Mouse (Mus musculus) adrenal gland, adult (tissue): ENCODE results near the gene Ppp2r5b.

Source experiments
- DNase-seq, 2 experiments: peaks; one replicate each; pipeline ENCODE4 v3.0.0; 2022 to 2023; ENCODE audit warnings: low spot score in 1 of 2; ENCODE audit not compliant: inconsistent age in 2 of 2

Gene Ppp2r5b

DNA sequence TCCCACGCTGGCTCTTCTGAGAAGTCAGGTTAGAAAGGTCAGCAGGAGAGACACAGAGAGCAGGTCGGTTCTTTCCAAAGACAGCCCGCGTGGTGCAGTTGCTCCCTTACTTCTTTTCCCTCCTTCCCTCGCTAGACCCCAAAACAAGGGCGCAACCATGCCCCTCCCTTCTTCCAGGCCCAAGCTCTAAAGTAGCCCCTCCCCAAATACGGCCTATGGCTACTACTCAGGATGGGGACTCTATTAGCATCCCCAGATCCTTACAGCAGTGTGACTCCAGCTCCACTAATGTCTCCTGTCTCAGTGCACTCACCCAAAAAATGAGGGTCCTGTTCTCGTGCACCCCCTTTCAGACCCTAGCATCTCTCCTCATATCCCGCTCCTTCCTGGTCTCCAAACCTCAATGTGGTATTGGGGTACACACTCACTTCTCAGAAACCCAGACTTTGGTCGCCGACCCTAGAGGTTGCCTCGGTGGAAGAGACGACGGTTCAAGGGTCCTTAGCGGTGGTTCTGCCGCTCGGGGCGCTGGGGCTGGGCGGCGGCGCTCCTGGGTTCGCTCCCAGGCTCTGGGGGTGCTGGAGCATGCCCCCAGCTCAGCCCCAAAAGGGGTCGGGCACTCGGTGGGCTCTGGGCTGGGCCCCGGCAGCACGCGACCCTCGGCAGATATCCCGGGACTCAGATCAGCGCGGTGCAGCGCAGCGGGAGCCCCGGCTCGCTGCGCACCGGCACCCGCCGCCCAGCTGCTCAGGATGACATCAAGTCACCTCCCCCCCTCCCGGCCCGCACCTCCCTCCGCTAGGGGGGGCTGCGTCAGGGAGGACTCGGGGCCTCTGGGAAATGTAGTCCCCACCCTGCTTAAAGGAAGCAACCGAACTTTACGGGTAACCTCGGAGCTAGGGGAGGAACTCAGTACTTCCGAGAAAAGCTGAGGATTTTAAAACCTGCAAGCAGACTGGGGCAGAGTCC lies at the start of gene Ppp2r5b:
Gene Ppp2r5b, minus strand, starts transcription at position 789 of the 969 bp plus-strand sequence.
- DNase-seq = peak; percentile 97 to 99

- DNase-seq = no peak
Observed at GRCm38 (mm10) chr19:6285226-6285625, 49.6 kb upstream of the Ppp2r5b start.

DNA sequence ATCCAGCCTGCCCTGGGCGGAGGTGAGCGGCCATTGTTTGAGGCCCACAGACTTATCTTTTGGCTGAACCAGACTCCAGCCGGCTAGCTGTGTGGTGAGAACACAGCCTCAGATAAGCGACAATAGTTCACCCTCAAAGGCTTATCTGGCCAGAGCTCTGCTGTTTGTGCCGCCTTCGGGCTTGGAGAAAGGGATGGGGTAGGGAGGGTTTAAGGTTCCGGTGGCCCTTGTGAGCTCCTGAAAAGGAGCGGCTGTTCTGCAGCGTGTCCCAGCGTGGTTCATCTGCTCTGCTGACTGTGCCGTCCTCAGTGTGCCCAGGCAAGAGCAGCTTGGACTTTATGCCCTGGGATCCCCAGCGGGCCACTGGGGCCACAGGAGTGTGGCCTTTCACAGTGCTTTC lies 48.8 kb upstream of the Ppp2r5b start:
- no peak for DNase-seq

DNA sequence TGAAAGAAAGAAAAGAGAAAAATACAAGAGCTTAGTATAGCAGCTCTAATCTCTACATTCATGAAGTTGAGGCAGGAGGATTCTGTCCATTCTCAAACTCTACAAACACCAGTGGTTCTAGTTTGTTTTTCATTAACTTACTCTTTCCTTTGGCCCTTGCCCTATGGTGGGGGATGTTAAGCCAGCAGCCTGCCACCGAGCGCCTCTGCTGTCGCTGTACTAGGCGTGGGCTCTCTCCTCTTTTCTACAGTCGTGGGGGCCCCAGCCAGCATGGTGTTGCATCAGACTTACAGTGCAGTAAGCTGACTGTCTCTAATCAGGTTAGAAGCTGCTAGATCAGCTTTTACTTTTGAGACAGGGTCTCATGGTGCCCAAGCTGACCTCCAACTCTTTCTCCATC lies 47.3 kb upstream of the Ppp2r5b start:
- no peak for DNase-seq

- DNase-seq = no peak
Observed at GRCm38 (mm10) chr19:6281122-6282020, 45.7 kb upstream of the Ppp2r5b start.

DNA sequence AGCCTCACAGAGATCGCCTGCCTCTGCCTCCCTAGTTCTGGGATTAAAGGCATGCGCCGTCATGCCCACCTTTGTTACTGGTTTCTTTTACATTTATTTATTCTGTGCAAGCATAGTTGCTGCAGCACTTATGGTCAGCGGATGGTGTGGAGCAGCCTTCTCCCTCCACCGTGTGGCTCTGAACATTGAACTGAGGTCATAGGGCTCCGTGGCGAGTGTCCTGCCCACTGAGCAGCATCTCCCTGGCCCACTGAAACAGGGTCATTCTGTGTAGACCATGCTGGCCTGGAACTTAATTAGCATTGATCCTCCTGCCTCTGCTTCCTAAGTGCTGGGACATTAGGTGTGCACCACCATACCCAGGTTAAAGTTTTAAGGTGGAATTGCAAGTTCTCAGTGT lies 44.9 kb upstream of the Ppp2r5b start:
- no peak for DNase-seq

- DNase-seq = peak in 1 of 2 experiments; percentile 56
Observed at GRCm38 (mm10) chr19:6279481-6280144, 43.9 kb upstream of the Ppp2r5b start.

DNA sequence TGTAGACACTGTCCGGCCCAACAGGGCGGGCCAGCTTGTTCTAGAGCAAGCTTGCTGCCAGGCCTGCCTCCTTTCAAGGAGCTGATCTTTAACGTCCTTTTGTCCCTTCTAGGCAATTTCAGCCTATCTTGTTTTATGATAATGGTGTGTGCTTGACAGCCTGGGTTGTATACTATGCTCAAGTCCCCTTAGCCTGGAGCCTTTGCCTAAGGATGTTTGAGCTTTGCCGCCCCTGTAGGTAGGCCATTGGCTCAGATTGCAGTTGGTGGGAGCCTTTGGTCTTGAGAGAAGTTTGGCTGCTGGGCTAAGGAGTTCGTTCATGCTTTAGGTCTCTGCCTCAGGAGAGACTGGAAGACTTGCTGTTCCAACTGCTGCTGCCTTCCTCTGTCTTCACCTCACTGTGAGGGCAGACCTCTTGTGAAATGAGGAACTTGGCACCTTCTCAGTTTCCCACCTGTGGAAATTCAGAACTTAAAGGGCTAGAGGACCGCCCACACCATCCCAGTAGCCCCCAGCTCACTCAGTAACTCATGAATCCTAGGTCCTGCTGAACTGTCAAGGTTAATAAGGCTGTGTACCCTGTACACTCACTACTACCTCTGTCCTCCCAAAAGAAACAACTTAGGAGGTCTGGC lies 42.9 kb upstream of the Ppp2r5b start:
- DNase-seq = no peak

GRCm38 (mm10) chr19:6277661-6278438 lies 42.2 kb upstream of the Ppp2r5b start:
- peak; percentile 90 to 94 for DNase-seq

GRCm38 (mm10) chr19:6276426-6277421 lies 41.1 kb upstream of the Ppp2r5b start, which contains the start of gene Ehd1:
Gene Ehd1, plus strand, starts transcription at chr19:6276725.
- DNase-seq = peak; percentile 99

DNA sequence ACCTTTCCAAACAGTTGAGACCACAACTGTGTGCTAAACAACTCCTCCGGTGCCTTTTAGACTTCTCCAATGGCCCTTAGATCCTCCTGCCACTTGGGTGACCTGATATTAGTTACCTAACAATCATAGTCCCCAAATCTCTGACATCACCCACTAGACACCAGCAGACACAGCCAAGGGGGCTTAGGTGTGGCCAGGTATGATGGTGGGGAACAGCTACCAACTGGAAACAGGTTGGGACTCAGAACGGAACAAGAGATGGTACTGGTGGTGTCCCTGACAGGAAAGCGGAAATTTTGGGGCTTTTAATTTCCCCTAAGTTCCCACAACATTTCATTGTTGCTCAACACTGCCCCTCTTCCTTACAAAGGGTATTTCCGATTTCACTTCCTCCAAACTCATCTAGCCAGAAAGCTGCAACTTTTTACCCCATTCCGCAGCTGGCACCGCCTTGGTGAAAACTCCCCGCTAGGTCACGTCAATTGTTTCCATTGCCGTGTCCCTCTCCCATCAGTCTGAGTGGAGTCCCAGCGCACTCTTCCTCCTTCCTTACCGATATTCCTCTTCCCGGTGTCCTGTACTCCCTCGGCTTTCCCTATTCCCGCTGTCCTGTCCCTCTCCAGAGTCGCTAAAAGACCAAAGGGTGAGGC lies 40.2 kb upstream of the Ppp2r5b start:
- no peak for DNase-seq

- peak in 1 of 2 experiments; percentile 57 for DNase-seq
Observed at GRCm38 (mm10) chr19:6273998-6274608, 38.4 kb upstream of the Ppp2r5b start.

- DNase-seq = peak in 1 of 2 experiments; percentile 48
Observed at GRCm38 (mm10) chr19:6273592-6273991, 37.9 kb upstream of the Ppp2r5b start.

DNA sequence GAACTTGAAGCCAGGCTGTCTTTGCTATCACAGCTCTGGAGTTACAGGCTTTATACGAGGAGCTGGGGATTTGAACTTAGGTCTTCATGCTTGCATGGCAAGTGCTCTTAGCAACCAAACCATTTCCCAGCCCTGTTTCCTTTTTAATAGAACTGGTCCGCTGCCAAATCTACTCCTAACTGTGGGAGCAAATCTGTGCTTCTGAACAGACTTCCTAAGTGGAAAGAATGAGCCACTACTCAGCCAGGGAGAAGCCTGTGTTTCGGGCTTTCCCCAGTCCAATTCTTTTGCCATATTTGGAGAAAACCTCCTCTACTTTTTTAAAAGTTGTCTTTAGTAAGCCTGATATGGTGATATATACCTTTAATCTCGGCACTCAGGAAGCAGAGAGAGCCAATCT lies 37.1 kb upstream of the Ppp2r5b start:
- DNase-seq = peak in 1 of 2 experiments; percentile 47

DNA sequence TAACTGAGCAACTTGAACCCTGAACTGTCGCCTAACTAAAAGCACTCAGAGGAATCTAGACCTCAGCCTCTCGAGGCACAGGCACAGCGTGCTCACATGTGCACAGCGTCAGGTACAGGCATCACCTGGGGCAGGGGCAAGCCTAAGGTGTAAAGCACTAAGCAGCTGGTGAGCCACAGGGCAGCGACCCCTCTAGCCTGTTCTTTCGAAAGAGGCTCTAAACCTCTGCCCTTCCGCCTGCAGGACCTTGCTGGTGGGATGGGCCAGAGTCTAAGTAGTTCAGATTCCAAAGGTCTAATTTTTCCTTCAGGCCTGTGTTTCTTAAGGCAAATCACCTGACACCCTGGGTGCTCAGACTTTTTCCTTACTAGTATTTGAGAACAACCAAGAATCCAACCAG lies 36.4 kb upstream of the Ppp2r5b start:
- DNase-seq = no peak

- DNase-seq = no peak
Observed at GRCm38 (mm10) chr19:6271206-6271605, 35.5 kb upstream of the Ppp2r5b start.

GRCm38 (mm10) chr19:6270661-6271060 lies 35.0 kb upstream of the Ppp2r5b start:
- DNase-seq = peak; percentile 81 to 86
